Mouse (Mus musculus) inflammation-experienced regulatory T-cells (primary cell): ENCODE results near the gene Mttp. TPM values are rescaled to one million over a fixed set of nuclear protein-coding genes. Genes with fewer than 3 reads are reported as not detected.

Source experiments
- polyA plus RNA-seq, 2 experiments: library from polyadenylated mRNA; unstranded; fragments of 100-300 nt; shearing (Covaris generic); gene quantifications; one replicate each; pipeline ENCODE4 v1.2.1; 2017

The Mttp gene
- polyA plus RNA-seq = 1 to 10 TPM; 5.2 to 5.4 TPM

GRCm38 (mm10) chr3:138144642-138145171 lies at the start of gene Mttp:
Gene Mttp (minus strand): TSS chr3:138144968.

GRCm38 (mm10) chr3:138193683-138194302 lies 49.0 kb upstream of the Mttp start, which contains the start of gene 4930579F01Rik:
Gene 4930579F01Rik (minus strand): TSS chr3:138193825.

GRCm38 (mm10) chr3:138143315-138144059 lies 1.3 kb downstream of the Mttp start, which contains the start of gene Trmt10a:
Gene Trmt10a (plus strand): TSS chr3:138143448.

GRCm38 (mm10) chr3:138067288-138067687 lies 77.5 kb downstream of the Mttp start, which contains the start of gene Gm5105:
Gene Gm5105 (minus strand): TSS chr3:138067388.

GRCm38 (mm10) chr3:138064732-138065645 lies 79.8 kb downstream of the Mttp start, which contains the start of gene 1110002E22Rik:
Gene 1110002E22Rik (plus strand): TSS chr3:138065052.

Other genes starting within 250 kb of the Mttp start
- 10 to 100 TPM; 54.5 to 71.3 TPM for gene Lamtor3, start 226.5 kb downstream of the Mttp start, polyA plus RNA-seq
- gene Dapp1, start 163.4 kb downstream of the Mttp start, polyA plus RNA-seq = 100 to 1,000 TPM in 1 of 2 experiments, 10 to 100 TPM in 1; 87.2 to 132 TPM
- under 1 TPM in 1 of 2 experiments, not detected in 1; 0.04 TPM for gene 1110002E22Rik, start 79.9 kb downstream of the Mttp start, polyA plus RNA-seq
- under 1 TPM in 1 of 2 experiments, not detected in 1; 0.12 TPM for gene Gm5105, start 77.6 kb downstream of the Mttp start, polyA plus RNA-seq
- gene Trmt10a, start 1.5 kb downstream of the Mttp start, polyA plus RNA-seq = 1 to 10 TPM; 6.0 to 8.1 TPM
- gene 4930579F01Rik, start 48.9 kb upstream of the Mttp start, polyA plus RNA-seq = 1 to 10 TPM in 1 of 2 experiments, not detected in 1; 1.2 TPM
- under 1 TPM in 1 of 2 experiments, not detected in 1; 0.84 TPM for gene Adh7, start 72.8 kb upstream of the Mttp start, polyA plus RNA-seq
- 1 to 10 TPM; 3.9 to 7.1 TPM for gene Adh1, start 116.0 kb upstream of the Mttp start, polyA plus RNA-seq
- gene Adh6a, start 168.3 kb upstream of the Mttp start, polyA plus RNA-seq = under 1 TPM in 1 of 2 experiments, not detected in 1; 0.50 TPM
- gene Adh6b, start 196.8 kb upstream of the Mttp start, polyA plus RNA-seq = under 1 TPM in 1 of 2 experiments, not detected in 1; 0.11 TPM